Mouse (Mus musculus) ovary, postnatal 14 days (tissue): ENCODE results near the gene 4930451I11Rik.
A peak's percentile ranks its signal among the peaks of the same experiment; 100 is the strongest.

Experiments
- DNase-seq: peaks from one replicate; pipeline ENCODE4 v3.0.0; 2022; ENCODE audit warnings: low spot score

Gene 4930451I11Rik

DNA sequence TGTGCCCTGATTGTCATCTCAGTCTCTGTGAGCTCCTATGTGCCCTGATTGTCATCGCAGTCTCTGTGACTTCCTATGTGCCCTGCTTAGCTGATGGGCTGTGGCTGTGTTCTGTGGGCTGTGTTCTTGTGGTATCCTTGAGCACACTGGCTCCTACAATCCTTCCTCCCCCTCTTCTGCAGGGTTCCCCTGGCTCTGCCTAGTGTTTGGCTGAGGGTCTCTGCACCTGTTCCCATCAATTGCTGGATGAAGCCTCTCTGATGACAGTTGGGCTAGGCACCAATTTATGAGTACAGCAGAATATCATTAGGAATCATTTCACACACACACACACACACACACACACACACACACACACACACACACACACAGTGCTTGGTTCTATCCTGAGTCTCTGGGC lies 1.9 kb upstream of the 4930451I11Rik start:
- DNase-seq: no peak

DNA sequence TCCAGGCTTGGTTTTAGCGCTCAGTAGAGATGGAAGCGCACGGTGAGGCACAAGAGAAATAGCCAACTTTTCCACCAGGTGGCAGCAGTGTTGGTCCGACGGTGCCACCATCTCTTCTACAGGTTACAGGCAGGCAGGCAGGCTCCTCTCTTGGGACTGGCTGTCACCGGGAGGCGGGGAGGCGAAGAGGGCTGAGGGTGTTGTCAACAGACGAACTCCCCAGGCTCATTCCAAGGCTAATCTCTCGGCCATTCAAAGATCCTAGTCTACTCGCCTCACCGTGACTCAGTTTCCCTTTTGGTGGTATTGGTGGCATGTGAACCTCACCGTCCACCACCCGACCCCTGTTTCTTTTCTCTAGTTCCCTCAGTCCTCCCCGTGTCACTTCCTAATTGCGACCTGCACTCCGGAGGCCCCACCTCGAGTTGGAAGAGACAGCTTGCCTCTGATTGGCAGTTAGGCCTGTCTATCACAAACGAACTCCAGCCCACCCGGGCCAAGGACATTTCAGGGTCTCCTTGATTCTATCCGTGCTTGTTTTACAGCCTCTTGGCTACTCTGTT lies 678 bp upstream of the 4930451I11Rik start:
- DNase-seq: peak; percentile 64

DNA sequence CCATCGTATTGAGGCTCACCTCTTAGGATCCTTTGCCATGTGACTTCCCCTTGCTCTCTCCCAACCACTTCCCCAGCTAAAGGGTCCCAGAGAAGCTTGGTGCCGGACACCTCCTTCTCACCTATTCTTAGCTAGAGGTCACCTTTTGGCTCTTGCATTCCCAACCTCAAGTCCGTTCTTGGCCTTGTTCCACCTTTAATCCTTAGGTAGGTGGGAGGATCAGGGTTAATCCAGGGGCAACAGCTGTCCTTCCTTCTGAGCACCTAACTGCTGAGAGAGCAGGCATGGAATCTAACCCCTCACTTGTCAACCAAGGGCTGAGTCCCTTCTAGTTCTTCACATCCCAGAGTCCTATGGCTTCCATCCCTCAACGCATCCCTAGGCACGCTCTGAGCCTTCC lies 5.5 kb downstream of the 4930451I11Rik start:
- no peak for DNase-seq

DNA sequence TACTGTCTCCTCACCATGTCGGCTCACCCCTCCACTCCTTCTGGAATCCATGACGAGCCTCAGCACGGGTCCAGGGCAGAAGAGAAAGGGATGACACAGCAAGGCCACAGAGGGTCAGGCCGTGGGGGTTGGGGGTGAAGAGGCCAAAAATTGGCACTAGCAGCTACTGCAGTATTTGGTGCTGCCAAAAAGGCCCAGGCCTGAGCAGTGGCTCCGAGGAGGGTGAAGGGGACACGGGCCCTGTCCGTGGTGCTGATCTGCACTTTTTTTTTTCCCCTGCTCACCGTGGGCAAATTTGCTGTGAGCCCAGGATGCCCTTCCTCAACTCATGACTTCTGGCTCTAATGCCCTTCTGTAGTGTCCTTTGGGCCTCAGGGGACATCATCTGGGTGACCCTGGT lies 6.0 kb downstream of the 4930451I11Rik start:
- no peak for DNase-seq

DNA sequence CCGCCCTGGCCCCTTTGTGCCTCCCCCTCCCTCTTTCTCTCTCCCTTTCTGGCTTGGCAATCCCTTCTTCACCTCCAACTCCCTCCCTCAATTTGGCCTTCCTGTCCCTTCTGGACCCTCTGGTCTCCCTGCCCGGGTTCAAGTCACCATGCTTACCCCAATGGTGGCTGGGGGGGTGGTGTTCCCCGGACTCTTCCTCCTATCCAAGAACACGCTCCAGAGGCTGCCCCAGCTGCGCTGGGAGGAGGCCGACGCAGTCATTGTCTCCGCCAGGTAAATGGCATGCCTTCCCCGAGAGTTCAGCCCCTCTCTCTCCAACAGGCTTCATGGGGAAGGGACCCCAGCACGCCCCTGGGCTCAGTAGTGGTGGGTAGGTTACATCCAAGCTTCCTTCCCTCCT lies 7.5 kb downstream of the 4930451I11Rik start:
- DNase-seq: no peak

DNA sequence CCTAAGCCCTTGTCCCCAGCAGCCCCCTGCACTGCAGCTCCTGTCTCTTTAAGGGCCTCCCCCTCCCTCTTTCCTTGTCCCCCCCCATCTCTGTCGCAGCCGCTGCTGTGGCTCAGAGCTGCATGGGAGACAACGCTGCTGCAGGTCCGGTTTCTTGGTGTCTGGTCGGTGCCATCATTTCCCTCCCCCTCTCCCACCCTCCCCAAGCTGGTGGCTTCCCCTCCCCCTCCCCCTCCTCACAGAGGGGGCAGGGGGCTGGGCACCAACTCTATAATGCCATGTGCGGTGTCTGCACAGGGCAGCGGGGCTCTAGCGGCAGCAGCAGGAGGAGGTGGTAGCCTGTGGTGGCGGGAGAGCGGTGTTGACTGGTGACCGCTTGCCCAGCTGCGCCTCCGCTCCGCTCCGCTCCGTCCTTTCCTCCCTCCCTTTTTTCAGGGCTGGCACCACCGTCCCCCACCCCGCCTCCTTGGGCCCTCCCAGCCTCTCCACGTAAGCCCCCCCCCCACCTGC lies 8.2 kb downstream of the 4930451I11Rik start:
- no peak for DNase-seq

DNA sequence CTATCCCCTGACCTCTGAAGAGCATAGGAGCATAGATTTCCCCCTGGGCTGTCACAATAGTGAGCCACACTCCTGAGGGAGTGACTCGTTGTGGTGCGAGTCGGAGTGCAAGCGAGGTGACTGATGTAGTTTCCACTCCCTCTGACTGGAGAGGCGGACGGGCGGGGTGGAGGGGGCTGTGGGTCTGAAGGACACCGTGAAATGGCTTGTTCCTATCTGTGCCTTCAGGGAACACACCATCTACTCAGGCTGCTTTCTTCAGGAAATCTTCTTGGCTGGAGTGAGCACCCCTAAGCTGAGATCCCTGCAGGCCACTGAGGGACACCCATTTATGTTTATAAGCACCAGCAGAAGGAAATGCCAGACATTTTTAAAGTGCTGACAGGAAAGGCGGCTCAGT lies 8.7 kb downstream of the 4930451I11Rik start:
- DNase-seq: no peak

DNA sequence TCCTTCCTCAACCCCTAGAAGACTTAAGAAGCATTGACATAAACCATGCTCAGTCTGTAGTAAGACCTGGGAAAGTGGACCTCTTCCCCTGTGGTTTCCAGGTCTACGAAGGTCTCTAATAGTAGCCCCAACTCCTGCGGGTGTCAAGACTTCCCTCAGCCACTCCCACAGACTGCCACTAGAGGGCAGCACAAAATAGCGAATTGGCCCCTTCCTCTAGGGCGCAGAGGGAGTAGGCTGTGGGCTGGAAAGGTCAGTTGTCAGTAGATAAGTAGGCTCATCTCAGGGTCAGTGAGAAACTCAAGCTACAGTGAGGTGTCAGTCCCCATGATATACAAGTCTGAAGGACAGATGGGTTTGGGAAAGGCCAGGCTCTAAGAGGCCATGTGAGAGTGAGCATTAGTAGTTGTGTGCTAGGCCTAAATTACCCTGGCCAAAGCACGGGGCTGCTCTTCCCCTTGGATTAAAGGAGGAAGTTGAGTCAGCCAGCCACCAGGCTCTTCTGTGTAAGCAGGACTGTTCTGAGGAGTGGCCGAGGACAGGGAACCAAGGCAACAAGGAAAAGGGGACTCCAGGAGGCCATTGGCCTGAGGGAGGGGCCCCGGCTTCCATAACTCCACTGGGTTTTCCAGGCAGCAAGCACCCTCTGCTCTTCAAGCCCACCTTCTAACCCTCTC lies 9.5 kb downstream of the 4930451I11Rik start:
- DNase-seq: peak; percentile 78

DNA sequence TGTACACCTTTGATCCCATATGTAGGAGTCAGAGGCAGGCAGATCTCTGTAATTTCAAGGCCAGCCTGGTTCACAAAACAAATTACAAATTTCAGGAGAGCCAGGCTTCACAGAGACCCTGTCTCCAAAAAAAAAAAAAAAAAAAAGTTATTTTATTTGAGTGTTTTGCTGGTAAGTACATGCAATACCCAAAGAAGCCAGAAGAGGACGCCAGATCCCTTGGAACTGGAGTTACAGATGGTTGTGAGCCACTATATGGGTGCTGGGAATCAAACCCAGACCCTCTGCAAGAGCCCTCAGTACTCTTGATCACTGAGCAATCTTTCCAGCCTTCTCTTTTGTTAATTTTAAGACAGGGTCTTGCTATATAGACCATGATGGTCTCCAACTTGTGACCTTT lies 12.6 kb downstream of the 4930451I11Rik start:
- no peak for DNase-seq

DNA sequence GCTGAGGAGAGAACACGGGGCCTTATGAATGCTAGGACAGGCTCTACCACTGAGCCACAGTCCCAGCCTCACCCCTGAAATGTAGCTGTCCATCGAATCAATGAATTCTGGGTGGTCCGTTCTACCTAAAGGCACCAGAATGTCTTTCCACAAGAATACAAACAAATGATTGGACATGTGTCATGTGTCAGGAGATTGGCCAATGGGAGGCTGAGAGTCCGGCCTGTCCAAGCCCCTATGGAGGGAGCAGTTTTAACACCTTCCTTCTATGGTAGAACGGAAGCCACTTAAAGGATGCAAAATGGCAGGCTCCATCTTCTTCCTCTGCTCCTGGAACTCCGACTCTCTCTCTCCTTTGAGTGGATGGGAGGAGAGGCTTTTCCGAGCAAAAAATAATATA lies 13.8 kb downstream of the 4930451I11Rik start:
- no peak for DNase-seq

DNA sequence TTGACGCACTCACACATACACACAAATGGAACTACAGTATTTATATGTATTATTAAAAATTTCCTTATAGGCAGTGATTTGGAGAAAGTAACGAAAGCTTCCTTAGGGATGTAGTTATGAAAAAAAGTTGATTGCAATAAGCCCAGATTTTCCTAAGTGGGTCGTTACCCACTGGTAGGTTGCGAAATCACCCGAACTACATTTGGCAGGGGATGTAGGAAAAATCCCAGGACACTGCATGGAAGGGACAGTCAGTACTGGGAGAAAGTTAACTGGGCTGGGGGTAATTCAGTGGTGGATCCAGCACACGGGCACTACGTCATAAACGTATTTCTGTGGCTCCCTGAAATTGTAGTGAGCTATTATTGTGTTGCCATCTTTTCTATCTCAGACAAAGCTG lies 14.9 kb downstream of the 4930451I11Rik start:
- no peak for DNase-seq

DNA sequence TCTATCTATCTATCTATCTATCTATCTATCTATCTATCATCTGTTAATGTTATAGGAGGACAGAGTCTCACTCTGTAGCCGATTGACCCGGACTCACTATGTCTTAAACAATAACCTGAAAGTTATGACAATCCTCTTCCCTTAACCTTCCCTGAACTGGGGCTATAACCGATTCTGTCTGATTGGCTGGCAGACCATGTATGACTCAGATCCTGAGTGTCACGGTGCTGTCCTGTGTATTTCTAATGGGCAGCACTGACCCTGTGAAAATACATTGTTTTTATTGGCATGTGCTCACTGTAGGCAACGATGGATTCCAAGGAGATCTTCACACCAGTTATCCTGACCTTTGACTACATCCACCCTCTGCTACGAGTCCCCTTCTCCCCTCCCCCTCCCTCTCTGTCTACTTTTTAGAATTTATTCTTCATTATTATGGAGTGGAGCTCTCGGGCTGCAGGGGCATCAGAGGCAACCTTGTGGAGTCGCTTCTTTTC lies 15.7 kb downstream of the 4930451I11Rik start:
- DNase-seq: no peak

DNA sequence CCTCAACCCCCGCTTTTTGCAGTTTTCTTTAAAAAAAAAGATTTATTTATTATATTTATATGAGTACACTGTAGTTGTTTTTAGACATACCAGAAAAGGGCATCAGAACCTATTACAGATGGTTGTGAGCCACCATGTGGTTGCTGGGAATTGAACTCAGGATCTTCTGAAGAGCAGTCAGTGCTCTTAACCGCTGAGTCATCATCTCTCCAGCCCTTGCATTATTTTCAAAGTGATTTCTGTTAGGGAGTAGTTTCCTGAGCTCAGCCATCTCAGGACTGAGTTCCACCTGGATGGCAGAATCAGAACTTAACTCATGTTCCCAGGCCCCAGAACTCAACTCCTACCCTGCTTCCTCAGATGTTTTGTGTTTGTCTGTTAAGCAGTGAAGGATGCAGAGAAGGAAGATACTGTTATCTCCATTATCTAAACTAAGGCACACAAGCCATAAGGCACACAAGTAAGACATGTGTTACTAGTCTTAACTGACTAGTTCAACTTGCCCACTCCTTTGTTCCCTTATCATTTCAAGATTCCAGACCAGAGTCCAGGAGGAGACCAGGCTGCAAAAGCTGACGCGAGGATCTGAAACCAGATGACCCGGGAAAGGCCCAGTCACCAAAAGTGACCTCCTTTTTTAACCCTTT lies 21.6 kb downstream of the 4930451I11Rik start:
- no peak for DNase-seq

DNA sequence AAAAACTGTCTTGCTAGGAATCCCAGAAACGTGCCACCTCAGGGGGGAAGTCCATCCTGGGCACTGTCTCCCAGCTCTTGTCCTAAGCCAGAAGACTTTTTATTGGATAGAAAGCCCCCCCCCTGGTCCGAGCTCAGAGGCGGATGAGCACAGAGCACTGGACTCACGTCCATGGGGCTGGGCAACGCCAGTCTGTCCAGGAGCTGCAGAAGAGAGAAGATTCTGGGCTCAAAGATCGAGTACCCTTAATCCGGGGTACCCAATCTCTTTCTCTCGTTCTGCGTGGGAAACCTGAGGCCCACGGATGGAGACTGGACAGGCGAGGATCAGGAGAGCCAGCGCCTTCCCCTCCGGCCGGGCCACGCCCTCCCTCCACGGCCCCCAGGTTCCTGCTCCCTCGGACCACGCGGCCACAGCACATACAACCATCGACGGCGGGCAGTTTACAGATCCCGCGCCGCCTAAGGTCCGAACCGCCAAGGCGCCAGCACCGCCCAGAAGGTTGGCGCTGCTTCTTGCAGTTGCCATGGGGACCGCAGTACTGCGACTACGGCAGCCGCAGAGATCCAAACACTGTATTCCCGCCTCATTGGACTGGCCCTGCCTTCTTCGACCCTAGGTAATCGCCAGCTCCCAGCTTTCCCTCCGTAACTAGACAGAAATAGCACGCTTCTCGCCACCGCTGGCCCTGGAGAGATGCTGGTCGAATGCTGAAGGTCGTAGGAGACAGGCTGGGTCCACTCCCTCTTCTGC lies 22.6 kb downstream of the 4930451I11Rik start:
- peak; percentile 83 for DNase-seq

DNA sequence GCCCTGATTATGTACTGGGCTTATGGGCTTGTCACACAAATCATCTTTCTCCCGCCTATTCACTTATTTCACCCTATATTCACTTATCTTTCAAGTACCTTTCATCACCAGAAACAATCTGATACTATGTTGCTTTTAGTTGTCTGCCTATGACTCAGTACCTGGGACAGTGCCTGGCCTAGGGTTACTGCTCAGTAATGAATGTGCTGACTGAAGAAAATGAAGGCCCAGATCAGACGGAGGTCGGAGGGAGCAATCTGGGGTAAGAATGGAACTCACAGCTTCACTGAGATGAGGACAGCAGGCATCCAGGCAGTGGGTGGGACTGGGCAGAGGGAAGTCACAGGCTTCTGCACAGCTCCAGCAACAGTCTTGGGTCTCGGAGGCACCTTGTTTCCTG lies 24.0 kb downstream of the 4930451I11Rik start:
- DNase-seq: no peak

DNA sequence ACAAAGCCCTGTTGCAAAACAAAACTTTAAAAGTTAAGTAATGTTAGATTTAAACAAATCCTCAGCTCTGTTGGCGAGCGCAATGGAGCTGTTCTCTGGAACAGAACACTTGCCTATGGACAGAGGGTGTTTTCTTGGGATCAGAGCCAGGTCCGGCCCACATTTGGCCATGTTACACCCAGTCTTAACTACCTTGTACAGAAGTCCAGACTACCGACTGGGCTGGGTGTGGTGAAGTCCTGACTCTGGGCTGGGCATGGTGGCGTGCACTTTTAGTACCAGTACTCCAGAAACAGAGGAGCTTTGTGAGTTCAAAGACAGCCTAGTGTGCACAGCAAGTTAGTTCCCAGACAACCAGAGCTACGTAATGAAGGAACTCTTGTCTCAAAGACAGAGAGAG lies 24.5 kb downstream of the 4930451I11Rik start:
- no peak for DNase-seq

DNA sequence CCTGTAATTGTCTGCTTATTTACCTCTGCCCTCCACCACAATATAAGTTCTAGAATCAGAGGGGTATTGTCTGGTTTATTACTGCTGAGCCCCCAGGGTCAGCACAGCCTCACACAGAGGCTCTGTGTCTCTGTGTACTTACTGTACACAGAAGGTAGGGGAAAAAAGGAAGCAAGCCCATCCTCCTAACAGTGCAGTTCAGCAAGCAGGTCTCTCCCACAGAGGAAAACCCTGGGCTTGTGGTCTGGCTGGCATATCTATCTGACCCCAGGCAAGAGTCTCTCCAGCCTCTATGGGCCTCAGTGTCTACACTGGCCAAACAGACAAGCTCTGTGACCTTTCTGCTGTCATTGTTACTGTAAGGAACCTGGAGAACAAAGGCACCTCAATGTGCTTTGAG lies 27.7 kb downstream of the 4930451I11Rik start:
- no peak for DNase-seq

DNA sequence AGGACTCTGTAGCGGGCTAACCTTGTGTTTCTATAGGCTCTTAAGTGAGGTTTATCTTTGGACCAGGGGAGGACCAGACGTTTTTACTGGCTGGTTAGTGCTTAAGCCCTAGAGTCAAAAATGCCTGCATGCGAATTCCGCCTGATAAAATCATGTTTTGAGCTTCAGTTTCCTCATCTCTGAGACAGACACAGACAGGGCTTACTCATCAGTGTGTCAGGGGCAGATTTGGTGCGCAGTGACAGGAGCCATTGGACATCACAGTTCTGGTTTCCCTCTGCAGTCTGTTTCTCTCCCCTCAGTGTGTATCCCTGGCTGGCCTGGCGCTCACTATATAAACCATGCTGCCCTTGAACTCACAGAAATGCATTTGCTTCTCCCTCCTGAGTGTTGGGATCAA lies 28.3 kb downstream of the 4930451I11Rik start:
- no peak for DNase-seq

DNA sequence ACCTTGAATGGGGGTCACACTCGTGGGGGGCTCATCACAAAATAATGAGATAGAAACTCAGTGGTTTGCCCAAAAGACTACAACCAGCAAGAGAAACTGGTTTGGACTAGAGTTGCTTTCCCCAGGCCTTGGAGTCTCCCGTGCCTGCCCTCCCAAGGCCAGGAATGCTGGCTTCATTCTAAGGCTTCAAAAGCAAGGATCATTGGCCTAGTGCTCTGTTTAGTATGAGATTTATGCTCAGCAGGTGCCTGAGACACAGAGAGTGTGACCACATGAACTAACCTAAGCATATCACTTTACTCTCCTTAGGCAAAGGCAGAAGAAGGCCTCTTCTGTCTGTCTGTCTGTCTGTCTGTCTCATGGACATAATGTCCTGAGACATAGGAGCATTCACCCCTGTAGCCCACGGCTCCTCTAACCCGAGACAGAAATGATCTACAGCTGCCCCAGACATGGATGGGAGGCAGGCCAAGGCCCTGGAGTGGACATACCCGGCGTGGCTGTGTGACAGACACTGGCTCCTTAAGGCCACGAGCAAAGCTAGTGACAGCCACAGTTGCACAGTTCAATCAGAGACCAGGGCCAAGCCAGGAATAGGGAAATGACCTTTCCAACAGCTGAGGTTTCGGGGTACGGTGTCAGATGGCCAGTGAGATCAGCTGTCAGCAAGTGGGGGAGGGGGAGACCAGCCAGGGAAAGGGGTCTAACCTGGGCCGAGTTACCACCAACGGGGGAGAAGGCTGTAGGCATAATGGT lies 29.1 kb downstream of the 4930451I11Rik start:
- no peak for DNase-seq

DNA sequence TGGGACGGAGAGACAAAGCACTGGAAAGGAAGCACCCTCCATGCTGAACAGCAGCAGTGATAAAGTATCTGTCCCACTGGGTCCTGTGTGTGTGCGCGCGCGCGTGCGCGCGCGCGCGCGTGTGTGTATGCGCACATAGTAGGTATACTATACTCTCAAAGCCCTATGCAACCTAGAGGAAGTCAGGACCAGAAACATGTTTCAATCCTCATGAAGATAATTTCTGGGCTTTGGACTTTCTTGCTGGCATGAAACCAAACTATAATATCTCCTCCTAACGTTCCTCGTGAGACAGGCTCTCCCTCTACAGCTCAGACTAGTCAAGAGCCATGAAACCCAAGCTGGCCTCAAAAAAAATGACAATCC lies 30.4 kb downstream of the 4930451I11Rik start:
- DNase-seq: no peak

DNA sequence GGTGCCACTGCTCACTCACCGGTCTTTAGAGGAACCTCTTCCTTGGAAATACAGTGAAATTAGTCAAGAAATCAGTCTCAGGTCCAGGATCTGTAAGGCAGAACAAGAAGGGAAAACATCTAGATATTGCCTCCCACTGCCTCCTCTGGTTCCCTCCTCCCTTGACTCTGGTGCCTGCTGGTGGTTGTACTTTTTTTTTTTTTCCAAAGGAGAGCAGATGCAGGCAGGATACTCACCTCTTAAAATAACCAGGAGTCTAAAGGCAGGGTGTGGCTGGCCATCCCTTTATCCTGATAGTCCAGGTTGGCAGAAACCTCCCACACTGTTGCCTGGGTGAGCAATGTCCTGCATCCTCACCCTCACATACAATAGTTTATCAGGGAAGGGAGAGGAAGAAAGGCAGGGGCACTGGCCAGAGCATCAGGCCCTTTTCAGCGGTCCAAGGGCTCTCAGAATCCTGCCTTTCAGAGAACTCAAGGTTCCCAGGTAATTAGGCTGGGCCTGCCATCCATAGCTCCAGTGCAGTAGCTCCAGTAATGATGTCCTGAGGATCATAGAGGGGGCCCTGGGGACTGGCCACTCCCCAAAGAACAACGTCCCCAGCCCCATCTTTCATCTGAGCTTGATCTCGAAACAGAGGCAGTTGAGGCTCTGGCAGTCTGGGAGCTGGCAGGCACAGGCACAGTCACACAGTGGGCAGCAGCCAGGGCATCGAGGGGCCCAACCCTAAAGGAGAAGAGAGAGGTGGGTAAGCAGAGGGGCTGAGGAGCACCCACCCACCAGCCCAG lies 31.0 kb downstream of the 4930451I11Rik start:
- no peak for DNase-seq
